Mouse (Mus musculus) skeletal muscle tissue, adult 2 months (tissue): ENCODE measurements at regions not wholly inside any gene's neighbourhood (a gene's known extent, or its start where the extent isn't known, plus 50 kb on each side); places are given as distances from the start of the nearest gene placed in this dataset.
A peak's percentile ranks its signal among the peaks of the same experiment; 100 is the strongest.

Experiments used
- DNase-seq: peaks from one replicate; pipeline ENCODE4 v3.0.0-alpha.2; 2012; ENCODE audit warnings: low read depth, low spot score

GRCm38 (mm10) chr8:80262911-80263310, 205.1 kb upstream of the Hhip start:
- no peak for DNase-seq

GRCm38 (mm10) chr8:80253541-80253940, 195.7 kb upstream of the Hhip start:
- DNase-seq = no peak

- DNase-seq = no peak
Observed at GRCm38 (mm10) chr8:80251595-80251994, 193.8 kb upstream of the Hhip start.

- DNase-seq = no peak
Observed at GRCm38 (mm10) chr8:80250305-80251161, 192.7 kb upstream of the Hhip start.

GRCm38 (mm10) chr8:80249762-80250161, 192.0 kb upstream of the Hhip start:
- no peak for DNase-seq

GRCm38 (mm10) chr8:80239879-80240278, 182.1 kb upstream of the Hhip start:
- peak; percentile 7 for DNase-seq

- DNase-seq = no peak
Observed at GRCm38 (mm10) chr8:80210361-80210760, 152.6 kb upstream of the Hhip start.

GRCm38 (mm10) chr8:80204678-80205654, 147.2 kb upstream of the Hhip start:
- DNase-seq = no peak

- no peak for DNase-seq
Observed at GRCm38 (mm10) chr8:80203769-80204677, 146.2 kb upstream of the Hhip start.

GRCm38 (mm10) chr8:80197680-80198079, 139.9 kb upstream of the Hhip start:
- DNase-seq = no peak

- DNase-seq = no peak
Observed at GRCm38 (mm10) chr8:80190510-80190908, 132.7 kb upstream of the Hhip start.

GRCm38 (mm10) chr8:80189797-80190509, 132.1 kb upstream of the Hhip start:
- no peak for DNase-seq

- DNase-seq = no peak
Observed at GRCm38 (mm10) chr8:80185286-80185685, 127.5 kb upstream of the Hhip start.

GRCm38 (mm10) chr8:80168688-80169087, 110.9 kb upstream of the Hhip start:
- DNase-seq = no peak

GRCm38 (mm10) chr8:80149458-80150083, 91.8 kb upstream of the Hhip start:
- DNase-seq = no peak

- DNase-seq = no peak
Observed at GRCm38 (mm10) chr8:80147929-80148328, 90.1 kb upstream of the Hhip start.

GRCm38 (mm10) chr8:80138481-80138880, 80.7 kb upstream of the Hhip start:
- DNase-seq = no peak

GRCm38 (mm10) chr8:80120378-80120965, 62.7 kb upstream of the Hhip start:
- no peak for DNase-seq

GRCm38 (mm10) chr8:80117328-80117727, 59.5 kb upstream of the Hhip start:
- no peak for DNase-seq
